Mouse (Mus musculus) small intestine, adult 2 months (tissue): ENCODE measurements around the gene Acaa1b. TPM values are rescaled to one million over a fixed set of nuclear protein-coding genes. Genes with fewer than 3 reads are reported as not detected.
A peak's percentile ranks its signal among the peaks of the same experiment; 100 is the strongest.

ENCODE experiments used
- H3K27ac ChIP-seq: fragments of 200-500 bp; 2 replicates; pipeline ENCODE4 v1.5.1; 2012; ENCODE audit warnings: low read depth, low read length, control low read depth, inconsistent platforms; ENCODE audit not compliant: insufficient read depth
- H3K27me3 ChIP-seq: fragments of 200-500 bp; 2 replicates; pipeline ENCODE4 v1.6.1; 2012; ENCODE audit warnings: mild to moderate bottlenecking, moderate library complexity, low read length, inconsistent platforms; ENCODE audit not compliant: control insufficient read depth, insufficient read depth
- H3K36me3 ChIP-seq: fragments of 200-500 bp; 2 replicates; pipeline ENCODE4 v1.6.1; 2012; ENCODE audit warnings: mild to moderate bottlenecking, low read length, control low read depth, inconsistent platforms; ENCODE audit not compliant: control insufficient read depth, insufficient read depth
- H3K4me1 ChIP-seq: fragments of 200-500 bp; 2 replicates; pipeline ENCODE4 v1.6.1; 2012; ENCODE audit warnings: low read length, inconsistent platforms, mixed read lengths; ENCODE audit not compliant: control insufficient read depth, insufficient read depth, insufficient read length
- H3K4me3 ChIP-seq: fragments of 200-500 bp; 2 replicates; pipeline ENCODE4 v1.5.1; 2012; ENCODE audit warnings: low read depth, mild to moderate bottlenecking, control low read depth, inconsistent platforms, low read length, moderate library complexity
- CTCF ChIP-seq: fragments of 200-500 bp; IDR thresholded peaks from 2 replicates; pipeline ENCODE4 v1.5.1; 2012; ENCODE audit warnings: low read depth, mild to moderate bottlenecking, control low read depth, inconsistent platforms, low read length, moderate library complexity, mixed read lengths; ENCODE audit not compliant: insufficient replicate concordance, insufficient read length; ENCODE audit errors: extremely low read depth
- POLR2A ChIP-seq: fragments of 200-500 bp; IDR thresholded peaks from 2 replicates; pipeline ENCODE4 v1.6.1; 2012; ENCODE audit warnings: low read depth, mild to moderate bottlenecking, control low read depth, inconsistent platforms, low read length, moderate library complexity
- WGBS: fragments of 180-500 bp; shearing (Covaris S2); methylation state at CpG from one replicate; pipeline ENCODE4 v1.1.7; 2018; 5-methylcytosine and 5-hydroxymethylcytosine counted together
- polyA plus RNA-seq: library from polyadenylated mRNA; depleted of rRNA; stranded (reverse); fragments of >200 nt; gene quantifications from 2 replicates; pipeline ENCODE4 v1.2.3, GENCODE M21; 2012; rRNA removed

Acaa1b gene
- polyA plus RNA-seq, 1 experiment: 15.8 TPM

- Histone ChIP-seq H3K27me3 (no peaks in the 10 kb centered on the region), H3K27ac (no peak within 1 kb of the TSS), H3K36me3 (no peaks in the 10 kb centered on the region), H3K4me3 (peak within 1 kb of the TSS; percentile 70), H3K4me1 (peaks cover 5% of the 10 kb centered on the region; the same call in 1 of the 2 replicates)
- 3% methylated on average over 44 of the region's 44 CpGs for WGBS
- TF ChIP-seq POLR2A (no peak), CTCF (peak; percentile 12; the same call in 1 of the 2 replicates)
These were observed 54.7 kb downstream of the Acaa1b start, which contains the start of gene Dlec1 for GRCm38 (mm10) chr9:119101992-119102782. Gene Dlec1, plus strand, starts transcription at chr9:119102478.

GRCm38 (mm10) chr9:119100177-119100898 is 56.6 kb downstream of the Acaa1b start:
- H3K4me1 ChIP-seq: peaks cover 5% of the 10 kb centered on the region; the same call in 1 of the 2 replicates
- H3K27ac ChIP-seq: no peak overlapping the region
- H3K27me3 ChIP-seq: no peaks in the 10 kb centered on the region
- TF ChIP-seq POLR2A (no peak), CTCF (no peak)
- H3K4me3 ChIP-seq: no peak overlapping the region
- no peaks in the 10 kb centered on the region for H3K36me3 ChIP-seq
- 16% methylated on average over 15 of the region's 15 CpGs for WGBS

Other genes with a start within 250 kb of the Acaa1b start
- 8.9 and 29.3 TPM in 2 replicates for gene Ctdspl, start 230.6 kb downstream of the Acaa1b start, polyA plus RNA-seq
- 4.3 and 27.0 TPM in 2 replicates for gene Vill, start 104.3 kb downstream of the Acaa1b start, polyA plus RNA-seq
- 12.0 and 55.3 TPM in 2 replicates for gene Plcd1, start 63.6 kb downstream of the Acaa1b start, polyA plus RNA-seq
- gene Dlec1, start 54.6 kb downstream of the Acaa1b start, polyA plus RNA-seq: 0.16 and 0.20 TPM in 2 replicates
- not detected in 2 replicates for gene Gm47289, start 2.1 kb upstream of the Acaa1b start, polyA plus RNA-seq
- gene Slc22a13, start 52.0 kb upstream of the Acaa1b start, polyA plus RNA-seq: 0.09 and 0.36 TPM in 2 replicates
- 5.6 and 11.5 TPM in 2 replicates for gene Oxsr1, start 165.3 kb upstream of the Acaa1b start, polyA plus RNA-seq
- 389 and 776 TPM in 2 replicates for gene Acaa1a, start 182.6 kb upstream of the Acaa1b start, polyA plus RNA-seq
- gene Myd88, start 184.3 kb upstream of the Acaa1b start, polyA plus RNA-seq: 14.4 and 25.2 TPM in 2 replicates
- 8.0 and 8.9 TPM in 2 replicates for gene Xylb, start 200.3 kb upstream of the Acaa1b start, polyA plus RNA-seq
- gene Slc22a14, start 208.5 kb upstream of the Acaa1b start, polyA plus RNA-seq: not detected in 2 replicates
- 2.3 and 5.9 TPM in 2 replicates for gene Acvr2b, start 245.0 kb upstream of the Acaa1b start, polyA plus RNA-seq